Comparison of ENCODE assay signal across 8 mouse cellular contexts in the genomic region with DNA sequence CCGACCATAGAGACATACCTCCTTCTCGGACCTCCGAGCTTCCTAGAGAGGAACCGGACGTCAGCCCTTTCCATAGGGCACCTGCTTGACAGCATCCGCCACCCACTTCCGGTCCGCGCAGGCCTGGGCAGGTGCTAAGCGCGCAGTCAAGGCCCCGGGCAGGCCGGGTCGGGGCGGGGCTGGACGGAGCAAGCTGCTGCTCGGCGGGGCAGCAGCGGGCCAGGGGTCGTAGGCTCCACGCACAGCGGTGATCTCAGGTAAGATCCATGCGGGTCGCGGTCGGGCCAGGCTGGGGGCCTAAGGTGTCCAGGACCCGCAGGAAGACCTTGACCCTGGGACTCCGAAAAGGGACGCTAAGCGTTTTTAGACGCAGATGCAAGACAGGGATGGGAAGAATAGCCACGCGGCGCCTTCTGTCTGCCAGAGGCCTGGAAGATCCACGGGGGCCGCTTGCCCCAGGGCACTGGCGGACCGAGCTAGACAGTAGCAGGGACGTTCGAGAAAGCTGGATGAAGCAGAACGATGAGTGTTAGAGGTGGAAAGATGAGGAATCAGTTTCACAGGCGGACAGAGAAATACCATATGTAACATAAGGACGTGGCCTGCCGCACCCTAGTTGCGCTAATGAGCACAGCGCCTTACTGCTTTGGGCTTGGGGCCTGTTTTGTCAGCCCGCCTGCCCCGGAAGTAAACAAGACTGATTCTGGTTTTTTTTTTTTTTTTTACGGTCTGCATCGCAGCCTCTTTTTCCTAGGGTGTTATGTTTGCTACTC. TPM values are rescaled to one million over a fixed set of nuclear protein-coding genes. Genes with fewer than 3 reads are reported as not detected.
DNase-seq lines count a peak whose midpoint lies in the region; ATAC-seq and TF ChIP-seq lines count a peak whose summit lies in the region.

A gene (plus strand): TSS at position 130 of the 773 bp plus-strand sequence.

- H3K9me3 ChIP-seq in hindbrain, embryonic 10.5 days = no peaks in the 10 kb centered on the region
- H3K9me3 ChIP-seq in lung, postnatal 0 days (ENCODE audit: low read length) = no peaks in the 10 kb centered on the region

- no peak for TF ChIP-seq CTCF in lung, postnatal 0 days (IDR thresholded peaks at IDR 0.05)

- peaks cover 32% of the 10 kb centered on the region for H3K36me3 ChIP-seq in hindbrain, embryonic 10.5 days
- 0 out of 2 replicates have a peak, but pooled peaks cover 6% of the 10 kb centered on the region for H3K36me3 ChIP-seq in lung, postnatal 0 days (ENCODE audit: insufficient read depth, low read length)

- peak within 1 kb of the TSS; percentile 75 for H3K4me2 ChIP-seq in lung, postnatal 0 days (replicated peaks; ENCODE audit: low read depth, low read length)

- under 1% methylated on average over 50 of the region's 50 CpGs for WGBS in hindbrain, embryonic 10.5 days
- under 1% methylated on average over 50 of the region's 50 CpGs for WGBS in lung, postnatal 0 days

- H3K27ac ChIP-seq in hindbrain, embryonic 10.5 days = peak within 1 kb of the TSS; percentile 94
- peak within 1 kb of the TSS; percentile 90 for H3K27ac ChIP-seq in lung, postnatal 0 days (ENCODE audit: low read length)

- peak; percentile 94 for DNase-seq in MN1 (ENCODE audit: low spot score)
- peak; percentile 93 for DNase-seq in cerebellum, adult 9-10 months
- peak; percentile 93 for DNase-seq in hindbrain, embryonic 10.5 days (ENCODE audit: low spot score)
- DNase-seq in layer of hippocampus, adult 9-11 months = peak; percentile 92
- DNase-seq in lung, postnatal 0 days (ENCODE audit: low spot score) = peak; percentile 96
- DNase-seq in ovary, postnatal 14 days (ENCODE audit: low spot score) = peak; percentile 85
- peak; percentile 90 for DNase-seq in thymus, postnatal 14 days

- H3K4me1 ChIP-seq in hindbrain, embryonic 10.5 days (replicated peaks) = peaks cover 12% of the 10 kb centered on the region
- H3K4me1 ChIP-seq in lung, postnatal 0 days (ENCODE audit: insufficient read depth, low read depth, low read length) = no peaks in the 10 kb centered on the region; the same call in 1 of the 2 replicates

- peak; percentile 100 for ATAC-seq in frontal cortex, adult (ENCODE audit: low TSS enrichment)
- ATAC-seq in lung, postnatal 0 days = peak; percentile 100

- peak within 1 kb of the TSS; percentile 90 for H3K4me3 ChIP-seq in hindbrain, embryonic 10.5 days
- peak within 1 kb of the TSS; percentile 73 for H3K4me3 ChIP-seq in lung, postnatal 0 days (ENCODE audit: low read depth, low read length)

- TF ChIP-seq EP300 in lung, postnatal 0 days (IDR thresholded peaks at IDR 0.05) = no peak

- H3K9ac ChIP-seq in lung, postnatal 0 days (replicated peaks; ENCODE audit: low read depth) = peak within 1 kb of the TSS; percentile 88

- H3K27me3 ChIP-seq in hindbrain, embryonic 10.5 days (ENCODE audit: insufficient read depth, poor library complexity, severe bottlenecking) = no peaks in the 10 kb centered on the region
- no peaks in the 10 kb centered on the region for H3K27me3 ChIP-seq in lung, postnatal 0 days (replicated peaks; ENCODE audit: insufficient read depth, low read length)

RNA-seq across cellular contexts. Expression of the gene that starts here (rescaled TPM):
- polyA plus RNA-seq in hindbrain, embryonic 10.5 days (2016; fragmentation: Nextera tagmentation; extraction: Ambion mirVana) = 0.25 and 0.95 TPM in 2 replicates
- polyA plus RNA-seq in lung, postnatal 0 days (2015; fragmentation: Nextera tagmentation; extraction: Ambion mirVana) = 0.51 and 0.54 TPM in 2 replicates

Comparison
In these comparisons a context has a peak if more than half of its experiments do, and no peak if none do; other contexts are left out.
1. Peak in every context shown above with its lines: DNase-seq, ATAC-seq, H3K4me3 ChIP-seq and H3K27ac ChIP-seq.
2. Peak in DNase-seq, H3K4me3 ChIP-seq and H3K27ac ChIP-seq in hindbrain, embryonic 10.5 days; RNA of the gene not detected or under 1 TPM.
3. Peak in DNase-seq, ATAC-seq, H3K4me3 ChIP-seq, H3K27ac ChIP-seq, H3K9ac ChIP-seq and H3K4me2 ChIP-seq in lung, postnatal 0 days; RNA of the gene not detected or under 1 TPM.